Mouse (Mus musculus) heart, adult 2 months (tissue): ENCODE measurements around the gene Aox4.

Experiments used
- CTCF ChIP-seq: fragments of 200-600 bp; IDR thresholded peaks from 2 replicates; pipeline ENCODE4 v1.8.1; 2022; ENCODE audit warnings: antibody characterized with exemption, mild to moderate bottlenecking, moderate library complexity
- EP300 ChIP-seq: fragments of 200-500 bp; IDR thresholded peaks from 2 replicates; pipeline ENCODE4 v1.6.1; 2011; ENCODE audit warnings: low read depth, low read length, control low read depth; ENCODE audit not compliant: insufficient read depth
- POLR2A ChIP-seq: fragments of 200-500 bp; IDR thresholded peaks from 2 replicates; pipeline ENCODE4 v1.6.1; 2011; ENCODE audit warnings: mild to moderate bottlenecking, low read depth, low read length, control low read depth; ENCODE audit not compliant: insufficient read depth

DNA sequence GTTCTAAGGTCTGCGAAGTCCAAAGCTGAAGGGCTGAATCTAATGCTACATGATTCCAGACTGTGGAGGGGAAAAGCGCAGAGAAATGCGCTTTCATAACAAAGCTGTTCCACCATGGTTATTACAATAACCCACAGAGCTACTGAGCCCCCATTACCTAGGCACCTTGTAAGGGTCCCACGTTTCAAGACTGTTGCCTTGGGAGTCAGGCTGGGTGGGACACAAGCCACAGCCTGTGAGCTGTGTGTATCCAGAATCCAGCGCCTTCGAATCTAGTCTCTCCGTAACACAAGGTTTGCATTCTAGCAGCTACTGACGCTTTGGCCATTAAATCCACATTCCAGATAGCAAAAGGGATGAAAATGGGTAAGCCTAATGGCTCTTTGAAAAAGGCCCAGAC is 103.0 kb downstream of the Aox4 start:
- TF ChIP-seq CTCF, result no peak
- TF ChIP-seq POLR2A, result no peak
- no peak for TF ChIP-seq EP300
